31 mouse cellular contexts compared by ENCODE assay signal in the genomic region with DNA sequence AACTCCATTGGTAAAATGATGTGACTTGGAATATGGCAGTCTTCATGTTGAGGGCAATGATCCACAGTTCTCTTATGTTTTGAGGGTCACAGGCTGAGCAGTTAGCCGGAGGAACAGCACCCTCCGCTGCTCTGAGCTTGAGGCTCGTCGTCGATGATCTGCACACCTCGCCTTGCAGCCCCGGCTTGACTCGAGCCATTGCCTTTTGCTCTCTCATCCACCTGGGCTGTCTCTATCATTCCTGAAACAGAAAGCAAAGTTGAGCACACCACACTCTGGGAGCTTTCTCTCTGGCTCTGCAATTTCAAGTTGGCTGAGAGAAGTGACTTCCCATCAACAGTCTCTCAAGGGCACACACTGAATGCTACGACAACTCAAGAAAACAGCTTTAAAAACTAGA.
"Had no signal": no experiment of that assay in that cellular context is flagged by ENCODE, and none has a peak within 500 bp of the region (broad histone marks: within the 10 kb centered on the region; RNA-seq: fewer than 3 reads in every experiment).

No protein-coding gene starts in this region.

- H3K27ac ChIP-seq: left cerebral cortex, adult 2 months; limb, embryonic 10.5 days; limb, embryonic 12.5 days; limb, embryonic 13.5 days; limb, embryonic 15.5 days; liver, embryonic 12.5 days; liver, embryonic 13.5 days; liver, embryonic 14.5 days; liver, embryonic 15.5 days; lung, embryonic 15.5 days; macrophage; midbrain, embryonic 10.5 days; midbrain, embryonic 12.5 days; midbrain, embryonic 13.5 days; midbrain, embryonic 15.5 days; neural tube, embryonic 12.5 days had no signal

- H3K27me3 ChIP-seq: limb, embryonic 12.5 days; limb, embryonic 13.5 days; limb, embryonic 15.5 days; liver, embryonic 12.5 days; liver, embryonic 13.5 days; liver, embryonic 15.5 days; lung, embryonic 15.5 days; megakaryocyte, embryonic 14.5 days; midbrain, embryonic 12.5 days; midbrain, embryonic 13.5 days; midbrain, embryonic 15.5 days; neural tube, embryonic 12.5 days had no signal

- H3K4me3 ChIP-seq: left cerebral cortex, adult 2 months; limb, embryonic 10.5 days; limb, embryonic 12.5 days; limb, embryonic 13.5 days; limb, embryonic 15.5 days; liver, embryonic 12.5 days; liver, embryonic 13.5 days; liver, embryonic 15.5 days; lung, embryonic 15.5 days; megakaryocyte, embryonic 14.5 days; midbrain, embryonic 10.5 days; midbrain, embryonic 12.5 days; midbrain, embryonic 13.5 days; midbrain, embryonic 15.5 days; myocyte; neural tube, embryonic 12.5 days had no signal

- H3K4me2 ChIP-seq: limb, embryonic 12.5 days; limb, embryonic 13.5 days; limb, embryonic 15.5 days; liver, embryonic 11.5 days; liver, embryonic 12.5 days; liver, embryonic 13.5 days; liver, embryonic 15.5 days; lung, embryonic 14.5 days; lung, embryonic 15.5 days; midbrain, embryonic 12.5 days; midbrain, embryonic 13.5 days; midbrain, embryonic 15.5 days; neural tube, embryonic 12.5 days had no signal

- H3K9me3 ChIP-seq: limb, embryonic 10.5 days; limb, embryonic 12.5 days; limb, embryonic 13.5 days; limb, embryonic 15.5 days; liver, embryonic 12.5 days; liver, embryonic 13.5 days; liver, embryonic 15.5 days; lung, embryonic 15.5 days; megakaryocyte, embryonic 14.5 days; midbrain, embryonic 12.5 days; midbrain, embryonic 13.5 days; midbrain, embryonic 15.5 days; neural tube, embryonic 12.5 days had no signal

- H3K4me1 ChIP-seq: limb, embryonic 10.5 days; limb, embryonic 12.5 days; limb, embryonic 13.5 days; limb, embryonic 15.5 days; liver, embryonic 12.5 days; liver, embryonic 13.5 days; liver, embryonic 15.5 days; lung, embryonic 15.5 days; megakaryocyte, embryonic 14.5 days; midbrain, embryonic 10.5 days; midbrain, embryonic 12.5 days; midbrain, embryonic 13.5 days; midbrain, embryonic 15.5 days; neural tube, embryonic 12.5 days had no signal

- ATAC-seq: liver, embryonic 12.5 days; liver, postnatal 0 days; lung, postnatal 0 days; midbrain, embryonic 13.5 days; midbrain, embryonic 15.5 days had no signal

- H3K9ac ChIP-seq: limb, embryonic 12.5 days; limb, embryonic 13.5 days; limb, embryonic 15.5 days; liver, embryonic 12.5 days; liver, embryonic 13.5 days; liver, embryonic 14.5 days; liver, embryonic 15.5 days; liver, postnatal 0 days; lung, embryonic 14.5 days; lung, embryonic 15.5 days; midbrain, embryonic 12.5 days; midbrain, embryonic 13.5 days; midbrain, embryonic 15.5 days; neural tube, embryonic 12.5 days had no signal

- DNase-seq: left cerebral cortex, postnatal 4 days; liver; liver, embryonic 13.5 days; liver, postnatal 0 days; lung, adult 18-20 months; lung, adult 2 months; lung, embryonic 14.5 days; lung, postnatal 10 days; lung, postnatal 14 days; lung, postnatal 36 days; lung, postnatal 4 days; midbrain, embryonic 14.5 days had no signal
